ENCODE assay signal across 28 mouse cellular contexts in genomic region chr2:173124022-173124735, GRCm38 (mm10). TPM values are rescaled to one million over a fixed set of nuclear protein-coding genes. Genes with fewer than 3 reads are reported as not detected.
DNase-seq lines count a peak whose midpoint lies in the region.
"Had no signal": no experiment of that assay in that cellular context is flagged by ENCODE, and none has a peak within 500 bp of the region (broad histone marks: within the 10 kb centered on the region; RNA-seq: fewer than 3 reads in every experiment).

No protein-coding gene starts in this region.

- no peak overlapping the region for H3K4me3 ChIP-seq in brown adipose tissue, adult 24 weeks (ENCODE audit: insufficient read depth, low read depth, low read length)
- H3K4me3 ChIP-seq: forebrain, embryonic 12.5 days; hindbrain, embryonic 12.5 days; limb, embryonic 15.5 days; lung, embryonic 15.5 days; myocyte; neural tube, embryonic 13.5 days; stomach, embryonic 15.5 days had no signal

- peaks cover 8% of the 10 kb centered on the region for H3K4me1 ChIP-seq in brown adipose tissue, adult 24 weeks (ENCODE audit: control insufficient read depth, insufficient read depth, insufficient read length, low read length)
- H3K4me1 ChIP-seq: forebrain, embryonic 12.5 days; hindbrain, embryonic 12.5 days; limb, embryonic 15.5 days; lung, embryonic 15.5 days; neural tube, embryonic 13.5 days; stomach, embryonic 15.5 days had no signal

- H3K27ac ChIP-seq in brown adipose tissue, adult 24 weeks (replicated peaks; ENCODE audit: low read depth, low read length) = peak overlapping the region; percentile 99
- H3K27ac ChIP-seq: forebrain, embryonic 12.5 days; hindbrain, embryonic 12.5 days; limb, embryonic 15.5 days; lung, embryonic 15.5 days; neural tube, embryonic 13.5 days; stomach, embryonic 15.5 days had no signal

- DNase-seq in adrenal gland, postnatal 10 days = peak; percentile 40
- DNase-seq in adrenal gland, adult (ENCODE audit: inconsistent age in 2 of 2, low spot score in 1 of 2) = no peak
- DNase-seq in kidney, postnatal 14 days = peak; percentile 69
- DNase-seq in kidney, adult 18-20 months = no peak
- peak; percentile 14 for DNase-seq in skeletal muscle tissue, adult 2 months (ENCODE audit: low read depth, low spot score)
- DNase-seq in right cerebral cortex, postnatal 4 days = no peak
- DNase-seq: cerebellum, adult 18-20 months; cerebellum, postnatal 14 days; gastrocnemius, postnatal 36 days; left cerebral cortex, postnatal 4 days; lung, postnatal 36 days; retina, postnatal 1 day; right cerebral cortex, postnatal 25 days; thymus, postnatal 36 days had no signal

RNA-seq across cellular contexts. Expression of gene Ctcfl, which starts 4.9 kb away (rescaled TPM):
- total RNA-seq in adrenal gland, postnatal 10 days (2021) = under 1 TPM; 0.24 to 0.33 TPM
- polyA plus RNA-seq in brown adipose tissue, adult 24 weeks (2012; ENCODE audit: insufficient read depth, insufficient read length, missing spikeins) = 0.55 TPM in 1 of 2 replicates, not detected in the other
- total RNA-seq: adrenal gland, adult 18-20 months; adrenal gland, postnatal 4 days; layer of hippocampus, postnatal 10 days; left cerebral cortex, postnatal 4 days had no signal
- polyA plus RNA-seq: embryonic facial prominence, embryonic 11.5 days; myocyte had no signal

RNA-seq across cellular contexts. Expression of gene Pck1, which starts 28.7 kb away (rescaled TPM):
- total RNA-seq in adrenal gland, postnatal 10 days (2021) = 1,000 to 10,000 TPM in 1 of 2 experiments, 100 to 1,000 TPM in 1; 954 to 1,859 TPM
- polyA plus RNA-seq in brown adipose tissue, adult 24 weeks (2012; ENCODE audit: insufficient read depth, insufficient read length, missing spikeins) = 1,317 and 1,888 TPM in 2 replicates
- total RNA-seq: layer of hippocampus, postnatal 10 days; left cerebral cortex, postnatal 4 days had no signal
- polyA plus RNA-seq: embryonic facial prominence, embryonic 11.5 days; forebrain, embryonic 12.5 days; heart, embryonic 14.5 days; hindbrain, embryonic 12.5 days; midbrain, embryonic 16.5 days; myocyte; neural tube, embryonic 13.5 days had no signal

Comparison
In these comparisons a context has a peak if more than half of its experiments do, and no peak if none do; other contexts are left out.
1. DNase-seq: peak in adrenal gland, postnatal 10 days (single experiment), kidney, postnatal 14 days (single experiment) and skeletal muscle tissue, adult 2 months (single experiment); none in adrenal gland, adult (0 of 2), kidney, adult 18-20 months (single experiment) and right cerebral cortex, postnatal 4 days (single experiment).